Mouse (Mus musculus): ENCODE results near the gene Qk.

The Qk gene
- long read RNA-seq, experiment 1, full-length matches to known transcripts, result 3 of 15 reads
- long read RNA-seq, experiment 1, partial matches to known transcripts, result 1 of 15 reads
- long read RNA-seq, experiment 1, other reads (novel, unspliced or antisense), result 11 of 15 reads
- long read RNA-seq, experiment 2, partial matches to known transcripts, result 3 of 10 reads
- long read RNA-seq, experiment 2, other reads (novel, unspliced or antisense), result 7 of 10 reads

GRCm38 (mm10) chr17:10319685-10320455, at the start of gene Qk:
Qk (minus strand) TSS chr17:10319854.
- intact Hi-C loops (cut with DNase I), result loop anchor here (5.0 to 10.0 kb wide), 2 partner anchors 265 to 428 kb away; no protein-coding TSS in a partner anchor

DNA sequence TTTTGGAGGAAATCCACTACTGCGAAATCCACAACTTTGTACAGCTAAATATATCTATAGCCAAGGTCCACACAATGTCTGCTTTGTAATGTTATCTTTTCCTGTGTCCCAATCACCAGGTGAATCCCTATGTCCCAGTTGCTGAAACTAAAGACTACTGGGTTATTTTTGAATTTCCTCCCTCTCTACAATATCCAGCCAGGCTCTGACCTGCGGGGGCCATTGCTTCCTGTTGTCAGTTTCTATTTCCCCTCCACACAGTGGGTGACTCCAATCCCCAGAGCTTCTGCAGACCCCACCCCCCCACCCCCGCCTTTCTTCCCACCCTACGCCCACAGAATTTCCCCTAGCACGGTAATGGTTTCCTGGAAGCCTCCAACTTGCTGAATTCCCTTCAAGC, 47.4 kb upstream of the Qk start:
- intact Hi-C loops (cut with DNase I), result no loop called here

- intact Hi-C loops (cut with DNase I), result no loop called here
Observed at GRCm38 (mm10) chr17:10366577-10366976, 46.9 kb upstream of the Qk start.

DNA sequence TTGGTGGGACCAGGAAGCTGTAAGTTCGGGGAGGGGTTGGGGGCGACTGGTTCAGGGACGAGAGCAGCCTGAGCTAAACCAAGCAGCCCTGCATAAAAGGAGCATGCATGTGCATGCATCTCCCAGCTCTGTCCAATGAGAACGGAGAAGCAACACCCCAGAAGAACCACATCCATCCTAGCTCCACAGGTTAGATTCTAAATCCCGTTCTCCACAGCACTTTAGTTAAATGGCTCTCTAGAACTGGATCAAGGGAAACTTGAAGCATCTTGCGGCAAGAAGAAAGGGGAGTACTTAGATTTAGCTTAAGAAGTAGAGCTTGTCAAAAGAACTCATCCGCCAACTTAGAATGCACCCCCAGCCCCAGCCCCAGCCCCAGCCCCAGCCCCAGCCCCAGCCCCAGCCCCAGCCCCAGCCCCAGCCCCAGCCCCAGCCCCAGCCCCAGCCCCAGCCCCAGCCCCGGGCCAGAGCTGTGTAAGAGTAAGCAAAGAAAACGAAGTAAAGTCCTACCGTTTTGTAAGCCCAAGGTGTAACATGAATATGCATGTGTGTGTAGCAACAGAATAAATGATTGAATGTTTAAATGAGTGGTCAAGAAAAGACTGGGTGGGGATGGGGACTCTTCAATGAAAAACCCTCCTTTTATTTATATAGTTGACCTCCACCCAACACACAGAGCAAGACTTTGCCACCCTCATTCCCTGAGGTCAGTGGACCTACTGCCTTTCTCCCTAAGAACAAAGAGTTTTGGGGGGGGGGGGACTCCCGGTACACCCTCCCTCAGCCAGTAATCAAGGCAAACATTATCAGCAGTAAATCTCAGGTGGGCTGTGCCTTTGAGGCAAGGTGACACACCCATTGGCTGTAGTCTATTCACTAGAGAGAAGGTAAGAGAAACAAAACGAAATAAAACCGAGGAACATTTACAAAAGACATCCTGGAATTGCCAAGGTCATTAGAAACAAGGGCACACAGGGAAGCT, 46.1 kb upstream of the Qk start:
- intact Hi-C loops (cut with DNase I), result no loop called here

DNA sequence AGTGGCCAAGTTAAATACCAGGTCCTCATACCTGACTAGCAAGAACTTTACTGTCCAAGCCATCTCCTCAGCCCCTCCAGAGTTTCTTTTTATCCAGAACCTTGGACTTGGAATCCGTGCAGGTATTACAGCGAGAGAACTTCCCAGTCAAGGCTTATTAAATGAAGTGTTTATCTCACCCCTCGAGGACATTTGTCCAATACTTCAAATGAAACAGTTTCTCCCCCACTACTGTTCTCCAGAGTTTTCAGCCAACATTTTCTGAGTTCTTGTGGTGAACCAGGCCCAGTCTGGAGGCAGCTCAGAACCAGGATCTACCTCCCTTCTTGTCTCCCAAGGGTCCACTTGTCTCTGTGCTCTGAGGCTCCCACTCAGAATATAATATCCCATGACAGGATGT, 43.5 kb upstream of the Qk start:
- intact Hi-C loops (cut with DNase I), result no loop called here

DNA sequence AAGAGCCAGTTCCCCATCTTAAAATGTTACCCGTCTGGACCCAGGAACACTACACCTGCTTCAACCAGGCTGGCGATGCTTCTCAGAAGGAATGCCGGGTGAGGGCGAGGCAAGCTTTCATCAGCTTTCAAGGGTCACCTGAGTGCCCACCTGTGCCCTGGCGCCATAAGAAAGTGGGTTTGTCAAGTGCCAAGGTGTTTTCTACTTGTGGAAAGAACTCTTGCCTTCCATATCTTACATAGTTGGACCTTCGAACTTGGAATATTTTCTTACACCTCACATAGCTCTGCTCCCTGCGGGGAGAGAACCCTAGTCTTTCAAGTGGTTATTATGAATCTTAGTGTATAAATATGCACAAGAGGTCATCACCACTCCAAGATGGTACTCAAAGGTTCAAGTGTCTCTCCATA, 42.2 kb upstream of the Qk start:
- intact Hi-C loops (cut with DNase I), result no loop called here

GRCm38 (mm10) chr17:10360738-10361137, 41.1 kb upstream of the Qk start:
- intact Hi-C loops (cut with DNase I), result no loop called here

- intact Hi-C loops (cut with DNase I), result no loop called here
Observed at GRCm38 (mm10) chr17:10359466-10359865, 39.8 kb upstream of the Qk start.

GRCm38 (mm10) chr17:10357348-10357747, 37.7 kb upstream of the Qk start:
- intact Hi-C loops (cut with DNase I), result no loop called here

DNA sequence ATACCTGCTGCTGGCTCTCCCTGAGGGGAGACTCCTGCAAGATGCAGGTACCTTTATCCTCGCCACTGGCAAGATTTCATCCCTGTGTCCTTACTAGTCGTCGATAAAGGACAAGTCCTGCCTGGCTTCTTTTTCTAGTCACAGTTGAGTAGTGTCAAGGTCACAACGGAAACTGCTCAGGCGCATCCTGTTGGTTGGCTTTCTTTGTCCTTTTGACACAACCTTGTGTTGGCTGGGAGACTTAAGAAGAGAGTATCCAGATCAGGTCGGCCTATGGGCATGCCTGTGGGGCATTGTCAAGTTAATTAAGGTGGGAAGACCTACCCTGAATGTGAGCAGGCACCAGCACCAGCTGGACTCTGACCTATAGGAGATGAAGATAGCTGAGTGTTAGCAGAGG, 36.6 kb upstream of the Qk start:
- intact Hi-C loops (cut with DNase I), result no loop called here

GRCm38 (mm10) chr17:10355746-10356145, 36.1 kb upstream of the Qk start:
- intact Hi-C loops (cut with DNase I), result no loop called here

- intact Hi-C loops (cut with DNase I), result no loop called here
Observed at GRCm38 (mm10) chr17:10338286-10338685, 18.6 kb upstream of the Qk start.

DNA sequence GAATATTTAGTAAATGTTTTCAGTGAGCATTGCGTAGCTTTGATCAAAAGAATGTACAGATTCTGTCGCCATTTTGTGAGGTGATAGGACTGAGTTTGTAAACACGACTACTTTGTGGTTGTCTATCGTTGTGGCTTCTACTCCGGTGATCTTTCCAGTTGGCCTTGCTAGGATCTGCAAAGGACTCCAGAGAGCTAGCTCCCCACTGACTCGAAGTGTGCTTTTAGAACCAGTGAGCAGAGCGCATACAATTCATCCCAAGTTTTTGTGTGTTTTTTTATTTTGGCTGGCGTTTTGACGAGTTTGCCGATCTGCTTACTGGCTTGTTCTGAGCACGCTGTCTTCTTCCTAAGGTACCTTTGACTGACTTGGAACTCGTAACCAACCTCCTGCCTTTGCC, 16.9 kb upstream of the Qk start:
- intact Hi-C loops (cut with DNase I), result no loop called here

- intact Hi-C loops (cut with DNase I), result no loop called here
Observed at GRCm38 (mm10) chr17:10335809-10336499, 16.3 kb upstream of the Qk start.

GRCm38 (mm10) chr17:10334957-10335690, 15.5 kb upstream of the Qk start:
- intact Hi-C loops (cut with DNase I), result no loop called here

DNA sequence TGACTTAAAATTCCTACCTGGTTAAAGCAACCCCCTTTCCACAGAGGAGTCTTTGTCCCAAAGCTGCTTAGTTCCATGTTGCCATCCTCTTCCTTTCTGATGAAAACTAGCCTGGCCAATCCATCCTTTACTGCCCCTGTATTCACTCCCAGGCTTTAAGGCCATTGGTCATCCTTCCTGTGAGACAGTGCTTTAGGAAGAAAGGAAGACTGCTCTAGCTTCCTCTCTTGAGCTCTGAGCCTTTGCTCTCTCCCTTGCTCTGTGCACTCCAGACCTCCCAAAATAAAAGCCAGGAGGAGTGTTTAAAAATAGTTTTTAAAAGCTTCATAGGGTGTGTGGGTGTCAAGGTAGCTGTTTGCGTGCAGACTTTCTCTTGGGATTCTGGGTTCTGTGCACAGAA, 14.8 kb upstream of the Qk start:
- intact Hi-C loops (cut with DNase I), result no loop called here

DNA sequence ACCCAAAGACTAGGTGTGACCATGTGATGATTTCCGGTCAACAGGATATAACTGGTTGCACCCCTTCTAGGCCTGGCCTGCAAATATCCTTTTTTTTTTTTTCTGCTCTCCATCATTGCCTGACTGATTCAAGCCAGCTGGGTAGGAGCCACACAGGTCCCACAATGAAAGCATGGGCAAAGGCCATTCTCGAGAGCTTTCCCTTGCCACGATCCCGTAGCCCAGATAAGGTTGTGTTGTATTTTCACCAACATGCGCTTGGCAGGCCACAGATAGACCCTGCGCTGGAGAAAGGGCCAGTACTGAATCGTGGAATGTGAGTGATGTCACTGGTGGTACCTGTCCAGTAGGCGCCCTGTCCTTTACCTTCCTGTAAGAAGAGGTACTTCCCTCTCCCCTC, 13.7 kb upstream of the Qk start:
- intact Hi-C loops (cut with DNase I), result no loop called here

DNA sequence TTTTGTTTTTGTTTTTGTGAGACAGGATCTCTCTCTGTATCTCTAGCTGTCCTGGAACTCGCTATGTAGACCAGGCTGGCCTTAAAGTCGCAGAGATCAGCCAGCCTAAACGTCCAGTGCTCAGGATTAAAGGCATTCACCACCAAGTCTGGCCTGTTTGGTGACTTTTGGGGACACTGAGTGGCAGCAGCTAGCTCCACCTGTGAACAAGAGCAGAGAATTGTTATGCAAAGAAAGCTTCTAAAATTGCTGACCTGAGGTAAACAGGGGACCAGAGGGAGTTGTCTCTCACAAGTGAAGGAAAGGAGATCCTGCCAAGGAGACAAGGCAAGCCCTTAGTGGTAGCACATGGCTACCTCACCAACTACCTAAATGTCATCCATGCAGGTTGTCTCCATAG, 12.5 kb upstream of the Qk start:
- intact Hi-C loops (cut with DNase I), result no loop called here

- intact Hi-C loops (cut with DNase I), result loop anchor here (5.0 kb wide), 1 partner anchor 168 kb away; no protein-coding TSS in a partner anchor
Observed at GRCm38 (mm10) chr17:10329461-10329860, 9.8 kb upstream of the Qk start.

GRCm38 (mm10) chr17:10328544-10329100, 9.0 kb upstream of the Qk start:
- intact Hi-C loops (cut with DNase I), result loop anchor here (5.0 kb wide), 1 partner anchor 169 kb away; no protein-coding TSS in a partner anchor
